10 mouse cellular contexts compared by ENCODE assay signal in genomic region chr2:30651831-30652230, GRCm38 (mm10). TPM values are rescaled to one million over a fixed set of nuclear protein-coding genes. Genes with fewer than 3 reads are reported as not detected.
DNase-seq lines count a peak whose midpoint lies in the region; ATAC-seq and TF ChIP-seq lines count a peak whose summit lies in the region.
"Had no signal": no experiment of that assay in that cellular context is flagged by ENCODE, and none has a peak within 500 bp of the region (broad histone marks: within the 10 kb centered on the region; RNA-seq: fewer than 3 reads in every experiment).

No protein-coding gene starts in this region.

- H3K27me3 ChIP-seq in forebrain, embryonic 14.5 days (replicated peaks; ENCODE audit: control insufficient read depth, insufficient read depth, low read length), result no peaks in the 10 kb centered on the region
- H3K27me3 ChIP-seq in intestine, embryonic 16.5 days (replicated peaks; ENCODE audit: control insufficient read depth, insufficient read depth, low read length), result no peaks in the 10 kb centered on the region

- H3K4me3 ChIP-seq in layer of hippocampus, adult 2 months, result no peak overlapping the region
- no peak overlapping the region for H3K4me3 ChIP-seq in forebrain, embryonic 14.5 days (ENCODE audit: low read depth, low read length)
- H3K4me3 ChIP-seq in intestine, embryonic 16.5 days (ENCODE audit: low read length), result no peak overlapping the region
- H3K4me3 ChIP-seq in olfactory bulb, adult 2 months (ENCODE audit: insufficient read depth, low read depth, low read length), result no peak overlapping the region

- no peak for TF ChIP-seq POLR2A in olfactory bulb, adult 2 months (IDR thresholded peaks at IDR 0.05; ENCODE audit: insufficient read depth, low read depth, low read length)

- peaks cover 43% of the 10 kb centered on the region for H3K4me1 ChIP-seq in forebrain, embryonic 14.5 days (ENCODE audit: control insufficient read depth, insufficient read depth, low read length)
- peaks cover 26% of the 10 kb centered on the region for H3K4me1 ChIP-seq in intestine, embryonic 16.5 days (ENCODE audit: control insufficient read depth, insufficient read depth, low read length)
- peaks cover 92% of the 10 kb centered on the region for H3K4me1 ChIP-seq in olfactory bulb, adult 2 months (ENCODE audit: control insufficient read depth, insufficient read depth, low read length)

- no peak for ATAC-seq in forebrain, embryonic 14.5 days
- no peak for ATAC-seq in intestine, embryonic 16.5 days
- no peak for ATAC-seq in erythroid progenitor cell, adult 5-6 weeks (replicated peaks; ENCODE audit: low FRiP score, poor library complexity, severe bottlenecking)
- ATAC-seq: liver, postnatal 0 days had no signal

- no peak overlapping the region for H3K9ac ChIP-seq in forebrain, embryonic 14.5 days (ENCODE audit: low read length)
- H3K9ac ChIP-seq in intestine, embryonic 16.5 days (ENCODE audit: low read depth, low read length), result 0 out of 2 replicates have a peak overlapping the region, but pooled peaks have one; percentile 9
- H3K9ac ChIP-seq: liver, postnatal 0 days had no signal

- H3K36me3 ChIP-seq in forebrain, embryonic 14.5 days (ENCODE audit: control insufficient read depth, insufficient read depth, low read length), result no peaks in the 10 kb centered on the region
- no peaks in the 10 kb centered on the region for H3K36me3 ChIP-seq in intestine, embryonic 16.5 days (ENCODE audit: control insufficient read depth, insufficient read depth, low read length)
- H3K36me3 ChIP-seq: G1E had no signal

- no peak for DNase-seq in layer of hippocampus, adult 2 months (ENCODE audit: low spot score in 2 of 2)
- DNase-seq in layer of hippocampus, postnatal 14 days (ENCODE audit: low spot score in 2 of 2), result no peak
- no peak for DNase-seq in forebrain, embryonic 14.5 days (ENCODE audit: low spot score)
- DNase-seq in yolk sac, embryonic 10.5 days (ENCODE audit: low spot score), result no peak
- DNase-seq: kidney, adult 8-10 months; liver, postnatal 0 days had no signal

- TF ChIP-seq CTCF in layer of hippocampus, adult 2 months (conservative IDR thresholded peaks at IDR 0.05), result no peak
- no peak for TF ChIP-seq CTCF in olfactory bulb, adult 2 months (IDR thresholded peaks at IDR 0.05; ENCODE audit: insufficient read depth, low read depth, low read length)

- no peak overlapping the region for H3K4me2 ChIP-seq in forebrain, embryonic 14.5 days (ENCODE audit: low read length)
- no peak overlapping the region for H3K4me2 ChIP-seq in intestine, embryonic 16.5 days (ENCODE audit: low read depth, low read length)

- no peaks in the 10 kb centered on the region for H3K9me3 ChIP-seq in forebrain, embryonic 14.5 days (replicated peaks; ENCODE audit: control insufficient read depth, low read length)
- H3K9me3 ChIP-seq in intestine, embryonic 16.5 days (ENCODE audit: control insufficient read depth, low read length), result no peaks in the 10 kb centered on the region
- H3K9me3 ChIP-seq: G1E had no signal

- H3K27ac ChIP-seq in layer of hippocampus, adult 2 months, result peak overlapping the region; percentile 100
- peak overlapping the region; percentile 94 for H3K27ac ChIP-seq in forebrain, embryonic 14.5 days (ENCODE audit: low read depth, low read length)
- H3K27ac ChIP-seq in intestine, embryonic 16.5 days (ENCODE audit: low read length), result peak overlapping the region; percentile 92
- peak overlapping the region; percentile 58; the same call in 1 of the 2 replicates for H3K27ac ChIP-seq in olfactory bulb, adult 2 months (ENCODE audit: insufficient read depth, low read depth, low read length)

- 100% methylated on average over 1 of the region's 1 CpGs for WGBS in forebrain, embryonic 14.5 days
- WGBS in intestine, embryonic 16.5 days, result 69% methylated on average over 1 of the region's 1 CpGs
- 95% methylated on average over 1 of the region's 1 CpGs for WGBS in olfactory bulb, adult 2 months

RNA-seq across cellular contexts. Expression of gene Cstad, which starts 57.0 kb away (rescaled TPM):
- total RNA-seq in layer of hippocampus, adult 2 months (2021), result 10 to 100 TPM in 1 of 2 experiments, 1 to 10 TPM in 1; 7.8 to 11.3 TPM
- 1 to 10 TPM; 7.5 to 9.3 TPM for total RNA-seq in layer of hippocampus, postnatal 14 days (2021)
- 0.64 and 1.2 TPM in 2 replicates for polyA plus RNA-seq in forebrain, embryonic 14.5 days (2014; fragmentation: Nextera tagmentation; extraction: Ambion mirVana)
- polyA plus RNA-seq in intestine, embryonic 16.5 days (2015; fragmentation: Nextera tagmentation; extraction: Ambion mirVana), result 0.58 and 0.99 TPM in 2 replicates
- polyA plus RNA-seq in olfactory bulb, adult 2 months (2012; ENCODE audit: insufficient read depth, insufficient read length, low replicate concordance, missing spikeins), result not detected in 2 replicates
- total RNA-seq in erythroid progenitor cell, adult 5-6 weeks (2015; ENCODE audit: low replicate concordance), result not detected in 2 replicates
- total RNA-seq in erythroid progenitor cell, adult 5-6 weeks (2017; ENCODE audit: low replicate concordance), result not detected in 2 replicates
- polyA plus RNA-seq: G1E had no signal

Comparison
In these comparisons a context has a peak if more than half of its experiments do, and no peak if none do; other contexts are left out.
1. RNA of gene Cstad, which starts 57.0 kb away (total RNA-seq): 7.8 to 11.3 TPM in layer of hippocampus, adult 2 months and 7.5 to 9.3 TPM in layer of hippocampus, postnatal 14 days; not detected in erythroid progenitor cell, adult 5-6 weeks; every median in the first group is over 4 times any median in the second.
2. Peak in every context shown above with its lines, with median percentiles within 50 percentile points of each other: H3K27ac ChIP-seq.